Mouse (Mus musculus) ovary, postnatal 14 days (tissue): ENCODE data around the gene Med16.

Experiments used
- DNase-seq: peaks from one replicate; pipeline ENCODE4 v3.0.0; 2022; ENCODE audit warnings: low spot score

Gene Med16

GRCm38 (mm10) chr10:79917532-79918100 lies 8.9 kb upstream of the Med16 start:
- DNase-seq, result no peak

DNA sequence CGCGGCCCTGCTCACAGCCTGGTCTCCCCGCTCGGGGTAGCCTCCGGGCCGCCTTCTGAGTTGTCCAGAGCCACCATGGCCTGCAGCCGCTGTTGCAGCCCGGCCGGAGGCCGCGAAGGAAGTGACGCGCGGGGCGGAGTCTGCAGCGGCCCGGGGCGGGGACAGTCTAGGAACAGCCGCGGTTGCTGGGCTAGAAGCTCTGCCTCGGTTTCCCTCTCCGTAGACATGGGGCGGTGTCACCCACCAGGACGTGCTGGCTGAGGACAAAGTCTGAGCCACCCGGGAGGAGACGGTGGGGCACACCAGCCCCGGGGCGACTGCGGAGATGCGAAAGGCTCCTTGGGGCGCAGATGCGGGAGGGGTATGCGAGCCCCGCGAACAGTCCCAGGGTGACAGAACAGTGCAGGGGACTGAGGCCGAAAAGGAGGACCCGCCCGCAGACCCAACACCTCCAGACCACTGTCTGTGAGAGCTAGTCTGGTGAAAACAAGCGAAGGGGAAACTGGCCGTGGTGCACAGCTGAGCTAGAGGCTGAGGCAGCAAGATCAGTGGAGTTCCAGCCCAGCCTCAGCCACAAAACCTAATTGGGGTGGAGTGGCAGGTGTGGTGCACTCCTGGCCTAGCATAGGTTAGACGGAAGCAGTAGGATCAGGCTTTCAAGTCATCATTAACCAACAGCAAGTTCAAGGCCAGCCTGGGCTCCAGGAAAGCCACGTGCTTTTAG lies 8.2 kb upstream of the Med16 start, which contains the start of gene Kiss1r:
Kiss1r (plus strand) TSS at position 164 of the 724 bp plus-strand sequence.
- DNase-seq, result peak; percentile 84

GRCm38 (mm10) chr10:79916081-79916480 lies 7.4 kb upstream of the Med16 start:
- no peak for DNase-seq

DNA sequence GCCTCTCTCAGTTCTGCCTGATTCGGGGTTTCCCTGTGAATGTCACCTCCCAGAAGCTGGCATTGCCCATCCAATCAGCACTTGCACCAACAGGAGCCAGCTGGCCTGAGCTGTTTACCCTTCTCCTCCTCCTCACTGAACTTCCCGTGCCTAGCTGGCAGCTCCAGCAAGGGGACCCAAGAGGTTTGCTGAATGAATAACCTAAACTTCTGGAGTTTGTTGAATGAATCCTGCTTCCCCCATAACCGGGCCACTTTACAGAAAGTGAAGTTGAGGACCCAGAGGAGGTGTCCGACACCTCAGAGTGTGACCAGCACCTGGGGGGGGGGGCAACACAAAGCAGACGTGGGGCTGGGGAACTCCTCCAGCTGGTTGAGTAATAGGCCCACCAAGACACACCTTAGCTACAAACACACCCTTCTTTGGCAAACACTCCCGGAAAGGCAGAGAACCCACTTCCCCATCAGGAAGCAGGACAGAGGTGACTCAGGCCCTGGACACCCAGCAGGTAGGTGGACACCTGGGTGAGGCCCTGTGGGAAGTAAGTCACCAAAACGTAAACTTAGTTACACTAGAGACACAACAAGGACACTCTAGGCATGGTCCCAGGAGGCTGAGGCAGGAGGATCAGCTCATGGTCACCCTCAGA lies 6.3 kb upstream of the Med16 start:
- no peak for DNase-seq

GRCm38 (mm10) chr10:79914131-79914947 lies 5.6 kb upstream of the Med16 start:
- no peak for DNase-seq

- no peak for DNase-seq
Observed at GRCm38 (mm10) chr10:79912412-79912811, 3.7 kb upstream of the Med16 start.

DNA sequence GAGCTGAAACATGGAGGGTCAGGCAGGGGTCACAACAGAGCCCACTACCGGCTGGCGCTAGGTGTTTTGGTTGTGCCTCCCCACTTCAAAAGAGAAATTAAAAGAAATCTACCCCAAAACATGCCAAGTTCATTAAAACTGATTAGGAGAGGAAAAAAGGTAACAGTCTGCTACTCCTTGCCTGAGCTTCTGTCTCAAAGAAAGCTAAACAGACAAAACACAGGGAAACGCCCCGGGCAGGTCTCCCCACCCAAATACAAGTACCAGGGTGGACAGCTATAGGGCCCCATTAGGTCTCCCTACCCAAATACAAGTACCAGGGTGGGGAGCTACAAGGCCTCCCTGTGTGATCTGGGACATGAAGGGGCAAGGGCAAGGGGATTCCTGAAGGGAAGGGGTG lies 1.8 kb upstream of the Med16 start, which contains the start of gene Gm26602:
Gm26602 (plus strand) TSS at position 301 of the 400 bp plus-strand sequence.
- no peak for DNase-seq

- no peak for DNase-seq
Observed at GRCm38 (mm10) chr10:79909092-79909922, 584 bp upstream of the Med16 start.

- DNase-seq, result no peak
Observed at GRCm38 (mm10) chr10:79907415-79907814, 1.3 kb downstream of the Med16 start.

- no peak for DNase-seq
Observed at GRCm38 (mm10) chr10:79906712-79907111, 2.0 kb downstream of the Med16 start.

GRCm38 (mm10) chr10:79900951-79901410 lies 7.7 kb downstream of the Med16 start:
- DNase-seq, result no peak

DNA sequence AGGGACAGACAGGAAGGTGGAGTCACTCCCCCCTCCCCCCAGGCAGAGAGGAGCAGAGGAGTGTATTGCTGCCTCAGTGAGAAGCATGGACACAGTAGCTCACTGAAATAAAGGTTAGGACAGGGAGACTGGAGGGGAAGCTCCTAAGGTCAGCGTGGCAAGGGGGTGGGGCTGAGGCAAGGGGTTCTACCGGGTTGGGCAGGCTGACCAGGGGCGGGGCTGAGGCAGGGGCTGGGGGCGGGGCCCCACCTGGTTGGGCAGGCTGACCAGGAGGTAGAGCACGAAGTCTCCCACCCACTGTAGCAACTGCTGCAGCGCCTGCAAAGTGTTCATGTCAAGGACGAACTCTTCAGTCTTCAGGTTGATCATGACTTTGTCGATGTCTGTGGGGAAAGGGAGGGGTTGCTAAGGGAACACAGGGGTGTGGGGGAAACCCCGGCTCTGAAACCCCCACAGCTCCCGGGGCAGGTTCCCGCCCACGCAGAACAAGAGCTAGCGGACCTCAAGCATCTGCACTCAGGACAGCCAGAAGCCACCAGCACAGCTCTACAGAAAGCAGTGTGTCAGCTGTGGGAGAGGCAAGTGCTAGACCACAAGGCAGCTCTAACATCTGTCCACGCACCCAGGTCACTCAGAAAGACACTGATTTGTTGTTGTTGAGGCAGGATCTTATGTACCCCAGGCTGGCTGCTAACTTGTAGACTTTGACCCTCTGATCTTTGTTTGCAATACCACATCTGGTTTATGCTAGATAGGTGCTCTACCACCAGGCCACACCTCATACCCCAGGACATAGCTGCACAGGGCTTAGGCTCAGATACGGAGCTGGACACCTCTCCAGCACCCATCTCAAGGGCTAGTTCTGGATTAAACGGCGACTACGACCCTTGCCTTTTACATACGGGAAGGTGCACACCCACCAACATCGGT lies 11.1 kb downstream of the Med16 start:
- no peak for DNase-seq

DNA sequence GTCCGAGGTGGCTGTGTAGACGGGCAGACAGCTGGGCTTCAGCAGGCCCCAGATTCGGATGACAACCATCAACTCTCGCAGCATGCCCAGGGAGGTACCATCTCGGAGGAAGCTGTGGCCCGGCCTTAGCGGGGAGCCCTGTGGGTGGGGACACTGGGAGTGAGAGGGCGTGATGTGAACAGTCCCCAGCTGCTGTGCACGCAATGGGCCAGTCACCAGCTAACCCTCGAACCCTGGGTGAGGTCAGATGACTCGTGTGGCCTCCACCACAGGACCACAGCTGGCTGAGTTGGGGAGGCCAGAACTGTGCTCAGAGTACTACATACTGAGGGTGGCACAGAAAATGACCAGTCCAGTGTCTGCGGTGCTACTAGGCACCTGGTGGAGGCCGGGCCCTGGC lies 11.9 kb downstream of the Med16 start:
- DNase-seq, result no peak

- no peak for DNase-seq
Observed at GRCm38 (mm10) chr10:79896306-79896705, 12.4 kb downstream of the Med16 start.

DNA sequence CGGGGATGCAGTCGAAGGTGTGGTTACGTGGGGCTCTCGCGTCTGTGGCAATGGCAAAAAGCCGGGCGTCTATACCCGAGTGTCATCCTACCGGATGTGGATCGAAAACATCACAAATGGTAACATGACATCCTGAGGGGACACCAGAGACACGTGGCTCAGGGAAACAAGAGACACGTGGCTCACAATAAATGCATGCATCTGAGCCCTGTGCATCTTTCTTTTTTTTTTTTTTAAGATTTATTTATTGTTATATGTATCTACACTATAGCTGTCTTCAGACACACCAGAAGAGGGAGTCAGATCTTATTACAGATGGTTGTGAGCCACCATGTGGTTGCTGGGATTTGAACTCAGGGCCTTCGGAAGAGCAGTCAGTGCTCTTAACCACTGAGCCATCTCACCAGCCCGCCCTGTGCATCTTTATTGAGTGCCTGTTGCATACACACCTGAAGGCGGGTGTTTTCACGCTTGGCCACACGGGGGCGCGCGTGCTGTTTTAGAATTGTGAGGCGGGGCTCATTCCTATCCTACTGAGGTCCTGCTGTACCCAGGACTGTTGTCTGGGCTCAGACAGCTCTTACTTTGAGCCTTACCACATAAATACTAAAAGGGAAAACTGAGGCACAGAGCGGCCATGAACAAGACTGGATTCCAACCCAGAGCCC lies 16.1 kb downstream of the Med16 start:
- DNase-seq, result peak; percentile 75

DNA sequence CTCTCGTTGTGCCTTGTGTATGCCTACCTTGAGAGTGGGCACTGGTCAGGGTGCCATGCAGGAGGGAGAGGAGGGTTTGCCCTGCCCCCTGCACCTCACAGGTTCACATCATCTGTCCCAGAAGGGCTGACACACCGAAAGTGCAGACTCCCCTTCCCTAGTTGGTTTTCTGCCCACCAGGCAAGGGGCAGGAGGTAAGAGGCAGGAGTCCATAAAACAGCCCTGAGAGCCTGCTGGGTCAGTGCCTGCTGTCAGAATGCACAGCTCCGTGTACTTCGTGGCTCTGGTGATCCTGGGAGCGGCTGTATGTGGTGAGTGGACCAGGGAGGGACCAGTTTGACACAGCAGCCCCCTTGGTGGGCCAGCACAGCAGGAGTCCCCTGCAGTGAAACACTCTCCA lies 18.1 kb downstream of the Med16 start, which contains the start of gene Cfd:
Cfd (plus strand) TSS at position 184 of the 400 bp plus-strand sequence.
- DNase-seq, result no peak

GRCm38 (mm10) chr10:79889386-79889785 lies 19.3 kb downstream of the Med16 start:
- no peak for DNase-seq

- no peak for DNase-seq
Observed at GRCm38 (mm10) chr10:79886611-79887010, 22.1 kb downstream of the Med16 start.

- no peak for DNase-seq
Observed at GRCm38 (mm10) chr10:79886054-79886453, 22.7 kb downstream of the Med16 start, which contains the start of gene Elane. TSS of gene Elane (plus strand) at chr10:79886247.
